Mouse (Mus musculus) activated CD4-positive, CD25-positive, alpha-beta regulatory T cell, adult 4 months (primary cell): ENCODE data around the gene Lgals4. TPM values are rescaled to one million over a fixed set of nuclear protein-coding genes. Genes with fewer than 3 reads are reported as not detected.
A peak's percentile ranks its signal among the peaks of the same experiment; 100 is the strongest.

ENCODE experiments used
- ATAC-seq: one replicate; pipeline ENCODE4 v1.8.0; 2017
- polyA plus RNA-seq, 2 experiments: library from polyadenylated mRNA; unstranded; fragments of 100-300 nt; shearing (Covaris generic); gene quantifications; one replicate each; pipeline ENCODE4 v1.2.1; 2017

Lgals4 gene
- polyA plus RNA-seq, 2 experiments from 2014 or later, result 20.1 to 27.2 TPM

DNA sequence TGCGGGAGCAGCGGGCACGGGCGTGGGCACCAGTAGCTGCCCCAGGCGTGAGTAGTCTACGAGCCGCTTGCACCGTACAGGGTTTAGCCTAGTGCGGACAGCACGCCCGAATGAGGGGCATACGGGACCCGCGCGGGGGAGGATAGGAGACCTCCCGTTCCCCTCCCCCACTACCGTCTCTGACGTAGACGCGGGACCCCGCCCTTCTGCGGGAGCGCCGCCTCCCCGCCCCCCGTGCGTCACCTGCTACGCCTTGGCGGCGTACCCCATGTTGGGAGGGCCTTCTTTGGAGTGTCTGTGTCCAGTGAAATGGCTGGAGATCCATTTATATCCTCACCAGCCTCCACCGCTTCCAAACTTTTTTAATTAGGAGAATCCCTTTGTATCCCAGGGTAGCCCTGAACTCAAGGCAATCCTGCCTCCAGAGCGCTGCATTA lies 24.7 kb upstream of the Lgals4 start:
- ATAC-seq, result peak; percentile 37

DNA sequence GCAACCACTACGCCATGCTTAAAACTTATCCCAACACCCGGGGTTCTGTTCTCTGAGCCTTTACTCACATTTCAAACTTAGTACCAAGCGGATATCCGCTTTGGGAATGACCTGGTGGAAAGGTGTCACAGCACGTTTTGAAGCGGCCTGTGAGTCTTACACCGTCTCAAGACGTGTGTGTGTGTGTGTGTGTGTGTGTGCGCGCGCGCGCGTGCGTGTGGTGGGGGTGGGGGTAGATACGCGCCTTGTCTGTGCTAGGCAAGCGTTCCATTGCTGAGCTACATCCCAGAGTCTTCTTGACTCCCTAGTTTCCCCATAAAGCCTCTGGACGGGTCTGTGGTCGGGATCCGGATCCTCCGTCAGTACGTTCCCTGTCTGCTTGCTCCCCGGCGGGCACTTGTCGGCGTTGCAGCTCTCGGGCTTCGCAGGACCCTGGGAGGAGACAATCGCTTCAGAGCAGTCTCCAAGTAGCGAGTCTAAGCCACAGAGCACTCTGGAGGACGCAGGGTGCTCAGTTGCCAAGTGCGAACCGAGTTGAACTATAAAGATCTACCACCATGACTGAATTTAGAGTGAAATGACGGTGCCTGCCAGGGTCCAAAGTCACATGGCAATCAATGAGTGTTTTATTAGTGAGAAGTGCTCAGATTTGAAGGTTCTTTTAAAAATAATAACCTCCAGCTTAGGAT lies 24.1 kb upstream of the Lgals4 start:
- peak; percentile 21 for ATAC-seq

DNA sequence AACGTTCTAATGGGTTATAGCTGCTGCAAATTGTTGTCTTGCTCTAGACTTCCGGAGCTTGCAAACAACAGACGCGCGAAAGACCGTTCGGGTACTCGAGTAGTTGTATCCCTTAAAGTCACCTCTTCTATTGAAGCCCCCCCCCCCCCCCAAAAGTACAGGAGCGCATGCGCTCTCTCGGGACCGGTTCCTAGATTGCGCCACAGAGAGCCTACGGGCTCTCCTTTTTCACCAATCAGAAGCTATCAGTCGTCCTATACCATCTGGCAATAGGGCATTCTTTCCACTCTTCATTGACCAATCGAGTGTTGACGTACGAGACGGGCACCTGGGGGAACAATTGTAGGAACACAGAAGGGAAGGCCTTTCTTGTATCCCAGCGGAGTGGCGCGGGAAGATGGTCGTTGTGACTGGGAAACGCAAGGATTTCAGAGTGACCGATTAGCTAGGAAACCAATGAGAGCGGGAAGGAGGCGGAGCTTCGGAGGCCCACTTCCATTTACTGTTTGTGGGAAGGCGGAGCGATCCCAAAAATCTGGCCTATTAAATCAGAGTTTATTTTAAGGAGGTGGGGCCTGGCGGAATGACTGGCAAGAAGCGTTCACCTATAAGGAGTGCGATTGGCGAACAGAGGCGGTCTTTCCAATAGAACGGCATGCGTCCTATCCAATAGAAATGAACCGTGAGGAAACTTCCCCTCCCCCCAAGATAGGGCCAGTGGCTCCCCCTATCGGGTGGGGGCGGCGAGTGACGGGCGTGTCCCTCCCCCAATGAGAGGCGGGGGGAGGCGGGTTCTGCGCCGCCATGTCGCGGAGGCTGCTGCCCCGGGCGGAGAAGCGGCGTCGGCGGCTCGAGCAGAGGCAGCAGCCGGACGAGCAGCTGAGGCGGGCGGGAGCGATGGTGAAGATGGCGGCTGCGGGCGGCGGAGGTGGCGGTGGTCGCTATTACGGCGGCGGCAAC lies 23.3 kb upstream of the Lgals4 start:
- peak; percentile 73 for ATAC-seq

DNA sequence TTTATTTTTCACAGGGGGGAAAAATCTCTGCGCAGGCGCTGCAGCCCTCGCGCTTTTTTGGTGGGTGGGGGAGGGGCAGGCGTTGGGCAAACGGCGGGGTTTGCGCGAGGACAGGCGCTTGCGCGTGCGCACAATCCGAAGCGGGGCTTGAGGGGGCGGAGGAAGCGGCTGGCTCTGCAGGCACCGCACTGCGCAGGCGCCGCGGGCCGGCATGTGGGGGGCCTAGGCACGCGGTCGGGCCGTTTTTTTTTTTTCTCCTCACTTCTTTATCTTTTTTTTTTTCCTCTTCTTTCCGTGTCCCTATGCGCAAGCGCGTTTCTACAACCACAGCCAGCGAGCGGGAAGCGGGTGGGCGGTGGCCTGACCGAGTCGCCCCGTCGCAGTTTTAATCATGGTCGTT lies 22.4 kb upstream of the Lgals4 start:
- ATAC-seq, result no peak

DNA sequence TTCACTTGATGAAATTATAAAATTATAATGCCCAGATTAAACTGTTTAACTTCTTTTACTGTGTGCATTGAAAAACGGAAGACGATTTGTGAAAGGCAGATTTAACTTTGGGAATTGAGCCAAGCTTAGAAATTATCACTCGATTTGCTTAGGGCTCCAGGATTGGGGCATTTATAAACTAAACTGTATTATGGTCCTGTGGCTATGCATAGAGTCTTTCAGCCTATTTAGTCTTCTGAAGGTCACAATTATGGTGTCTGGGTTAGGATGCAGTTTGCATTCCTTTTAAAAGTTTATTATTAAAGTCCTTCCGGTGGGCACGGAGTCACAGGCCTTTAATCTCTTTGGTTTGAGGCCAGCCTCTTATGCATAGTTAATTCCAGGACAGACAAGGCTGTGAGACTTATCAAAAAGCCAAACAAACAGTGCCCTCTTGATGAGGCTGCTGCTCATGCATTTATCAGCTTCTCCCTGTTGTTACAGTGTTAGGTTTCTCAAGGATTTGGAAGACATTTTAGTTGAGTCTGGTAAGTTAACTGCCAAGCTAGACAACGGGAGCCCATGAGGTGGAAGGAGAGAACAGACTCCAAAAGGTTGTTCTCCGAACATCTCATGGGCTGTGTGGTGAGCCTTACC lies 21.9 kb upstream of the Lgals4 start:
- no peak for ATAC-seq

DNA sequence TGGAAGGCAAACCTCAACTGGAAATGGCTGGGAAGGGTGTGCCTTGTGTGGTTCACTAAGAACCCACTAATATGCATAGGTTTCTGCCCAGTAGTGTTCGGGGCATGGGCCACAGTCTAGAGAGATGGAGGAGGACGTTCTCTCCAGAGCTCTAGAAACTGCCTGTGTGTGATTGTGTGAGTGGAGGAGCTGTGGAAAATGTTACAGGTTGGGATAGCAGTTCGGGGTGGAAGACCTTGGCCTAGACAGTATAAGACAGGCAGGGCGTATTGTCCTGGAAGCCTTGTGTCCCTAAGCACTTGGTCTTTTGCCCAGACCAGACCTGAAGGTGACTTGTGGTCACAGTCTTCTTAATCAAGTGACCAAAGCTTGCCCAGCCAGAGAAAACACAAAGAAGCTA lies 21.2 kb upstream of the Lgals4 start:
- no peak for ATAC-seq

DNA sequence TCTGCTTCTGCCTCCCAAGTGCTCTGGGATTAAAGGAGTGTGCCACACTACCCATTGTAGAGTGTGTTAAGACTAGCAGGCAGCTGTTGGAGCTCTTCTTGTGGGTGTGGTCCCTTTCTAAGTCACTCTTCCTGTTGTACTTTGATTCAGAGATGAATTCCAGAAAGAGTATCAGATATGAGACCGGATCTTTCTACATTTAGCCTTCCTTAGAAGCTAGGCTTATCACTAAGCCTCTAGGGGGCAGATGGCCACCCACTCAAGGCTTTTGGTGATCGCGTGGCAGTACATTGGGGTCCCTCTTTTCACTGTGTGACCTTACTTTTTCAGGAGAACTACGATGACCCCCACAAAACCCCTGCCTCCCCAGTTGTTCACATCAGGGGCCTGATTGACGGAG lies 20.7 kb upstream of the Lgals4 start:
- no peak for ATAC-seq

DNA sequence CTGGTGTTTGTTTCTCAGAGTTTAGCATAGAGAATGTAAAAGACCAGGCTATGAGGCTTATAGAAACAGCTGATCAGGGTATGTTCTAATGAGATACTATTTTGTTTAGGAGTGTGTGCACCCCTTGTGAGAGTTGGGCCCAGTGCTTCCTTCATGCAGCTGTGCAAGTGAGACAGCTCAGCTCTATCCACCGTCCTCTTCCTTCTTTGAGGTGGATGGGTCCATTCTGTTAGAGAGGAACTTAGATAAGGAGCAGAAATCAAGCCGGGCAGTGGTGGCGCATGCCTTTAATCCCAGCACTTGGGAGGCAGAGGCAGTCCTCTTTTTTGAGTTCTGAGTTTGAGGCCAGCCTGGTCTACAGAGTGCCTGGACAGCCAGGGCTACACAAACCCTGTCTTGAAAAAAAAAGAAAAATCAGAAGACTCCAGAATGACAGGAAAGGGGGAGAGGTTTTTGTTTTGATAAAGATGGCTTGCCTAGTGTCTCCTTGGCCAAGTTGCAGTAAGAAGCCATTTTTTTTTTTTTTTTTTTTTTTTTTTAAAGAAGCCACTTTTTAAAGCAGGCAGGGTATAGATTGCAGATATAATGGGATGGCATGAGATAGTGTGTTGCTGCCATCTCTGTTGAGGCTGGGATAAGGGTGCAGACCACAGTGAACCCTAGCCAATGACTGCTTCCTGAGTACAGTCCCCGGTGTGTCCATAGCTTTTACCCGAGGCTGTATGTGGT lies 19.2 kb upstream of the Lgals4 start:
- ATAC-seq, result no peak

DNA sequence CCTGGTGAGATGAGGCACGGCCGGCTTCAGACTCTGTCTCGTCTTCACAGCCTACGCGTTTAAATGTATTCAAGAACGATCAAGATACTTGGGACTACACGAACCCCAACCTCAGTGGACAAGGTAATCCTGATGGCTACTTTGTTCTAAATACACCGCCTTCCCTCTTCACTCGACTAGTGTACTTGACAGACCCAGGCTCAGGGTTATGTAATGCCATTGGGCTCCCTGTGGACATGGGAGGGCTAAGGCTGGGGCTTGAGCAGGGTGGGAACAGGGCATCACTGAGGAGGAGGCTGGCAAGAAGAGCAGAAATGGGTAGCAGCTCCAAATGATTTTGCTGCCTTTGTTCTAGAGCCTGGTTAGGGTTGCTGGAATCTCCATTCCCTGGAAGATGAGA lies 18.4 kb upstream of the Lgals4 start:
- ATAC-seq, result no peak

DNA sequence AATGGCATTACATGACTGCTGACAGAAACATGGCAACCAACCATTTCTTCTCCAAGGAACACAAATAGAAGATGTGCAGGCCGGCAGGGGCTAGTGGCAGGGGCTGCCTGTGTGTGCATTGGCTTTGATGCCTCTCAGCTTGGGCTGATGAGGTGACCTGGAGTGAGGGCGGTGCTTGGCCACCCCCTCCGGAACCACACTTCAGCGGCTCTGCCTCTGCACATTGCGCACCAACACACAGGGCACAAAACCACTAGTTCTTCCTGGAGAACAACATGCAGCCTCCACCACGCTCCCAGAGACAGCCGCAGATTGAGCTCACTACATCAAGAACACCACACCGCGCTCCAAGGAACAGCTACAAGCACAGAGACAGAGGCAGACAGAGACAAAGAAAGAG lies 17.5 kb upstream of the Lgals4 start:
- ATAC-seq, result no peak

DNA sequence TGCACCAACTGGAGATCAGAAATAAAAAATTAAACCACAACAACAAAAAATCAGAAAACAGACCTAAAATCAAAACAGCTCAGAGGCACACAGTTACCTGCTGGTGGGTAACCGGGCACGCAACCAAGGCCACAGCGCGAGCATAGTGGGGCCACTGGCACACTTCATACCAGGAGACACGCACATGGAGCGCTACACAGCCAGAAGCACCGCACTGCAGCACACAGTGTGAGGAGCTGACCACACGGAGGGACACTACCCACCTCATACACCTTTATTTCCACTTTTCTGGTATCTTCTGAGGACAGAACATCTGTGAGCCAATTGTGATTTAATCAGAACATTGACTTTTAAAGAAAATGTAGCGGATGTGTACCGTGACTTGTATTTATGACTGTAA lies 16.7 kb upstream of the Lgals4 start:
- no peak for ATAC-seq

DNA sequence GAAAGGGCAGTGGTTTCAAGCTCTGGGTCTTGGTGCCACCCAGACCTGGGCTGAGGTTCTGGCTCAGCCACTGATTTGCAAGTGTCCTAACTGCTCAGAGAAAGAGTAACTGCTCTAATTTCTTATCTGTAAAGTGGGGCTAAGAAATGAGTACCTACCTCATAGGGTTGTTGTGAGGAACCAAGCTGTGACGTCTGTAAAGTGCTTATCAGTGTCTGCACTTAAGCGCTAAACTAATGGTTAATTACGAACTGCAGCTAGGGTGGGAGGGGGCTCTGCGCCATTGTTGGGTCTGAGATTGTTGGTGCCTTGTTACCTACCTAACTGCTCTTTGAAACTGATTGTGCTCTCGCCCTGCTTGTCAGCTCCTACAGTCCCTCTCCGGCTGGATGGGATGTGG lies 16.1 kb upstream of the Lgals4 start:
- no peak for ATAC-seq

DNA sequence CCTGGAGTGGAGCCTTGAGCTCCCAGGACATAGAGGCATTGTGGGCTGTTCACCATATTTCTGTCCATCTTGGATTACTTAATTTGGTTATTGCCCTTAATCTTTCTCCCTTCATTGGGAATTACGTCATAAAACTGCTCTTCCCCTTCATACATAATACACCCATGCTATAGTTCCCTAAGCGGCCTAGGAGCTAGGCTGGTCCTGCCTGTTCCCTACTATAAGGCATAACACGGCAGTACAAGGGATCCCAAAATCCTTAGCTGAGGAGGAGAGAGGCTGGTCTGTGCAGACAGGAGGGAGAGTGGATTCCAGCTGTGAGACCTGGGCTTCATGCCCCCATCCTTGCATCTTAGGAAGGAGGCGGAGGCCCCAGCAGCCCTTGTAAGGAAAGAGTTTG lies 15.7 kb upstream of the Lgals4 start:
- ATAC-seq, result no peak

DNA sequence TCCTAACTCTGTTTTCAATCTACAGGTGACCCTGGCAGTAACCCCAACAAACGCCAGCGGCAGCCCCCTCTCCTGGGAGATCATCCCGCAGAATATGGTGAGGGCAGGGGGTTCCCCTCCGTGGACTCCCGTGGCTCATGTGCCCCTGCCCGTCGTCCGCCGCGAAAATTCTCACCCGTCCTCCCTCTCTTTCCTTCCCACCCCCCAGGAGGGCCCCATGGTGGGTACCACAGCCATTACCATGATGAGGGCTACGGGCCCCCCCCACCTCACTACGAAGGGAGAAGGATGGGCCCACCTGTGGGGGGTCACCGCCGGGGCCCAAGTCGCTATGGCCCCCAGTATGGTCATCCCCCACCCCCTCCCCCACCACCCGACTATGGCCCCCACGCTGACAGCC lies 15.2 kb upstream of the Lgals4 start:
- no peak for ATAC-seq

DNA sequence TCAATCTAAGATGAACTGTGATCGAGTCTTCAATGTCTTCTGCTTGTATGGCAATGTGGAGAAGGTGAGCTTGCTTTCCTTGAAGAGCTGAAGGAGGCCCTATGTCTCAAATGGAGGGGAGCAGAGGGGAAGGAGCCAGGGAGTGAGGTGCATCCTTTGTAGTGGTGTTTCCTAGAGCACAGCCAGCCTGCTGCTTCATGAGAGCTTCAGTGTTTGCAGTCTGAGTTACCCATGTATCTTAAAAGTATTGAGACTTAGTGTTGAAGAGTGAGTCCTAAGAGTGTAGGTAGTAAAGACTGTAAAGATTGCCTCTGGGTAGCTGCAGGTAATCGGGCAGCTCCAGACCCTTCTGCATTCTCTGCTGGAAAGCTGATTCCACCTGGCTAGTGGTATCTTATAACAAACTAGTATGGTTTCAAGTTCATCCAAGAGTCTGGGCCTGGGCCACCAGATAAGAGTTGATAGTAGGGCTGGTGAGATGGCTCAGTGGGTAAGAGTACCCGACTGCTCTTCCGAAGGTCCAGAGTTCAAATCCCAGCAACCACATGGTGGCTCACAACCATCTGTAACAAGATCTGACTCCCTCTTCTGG lies 14.7 kb upstream of the Lgals4 start:
- ATAC-seq, result no peak

DNA sequence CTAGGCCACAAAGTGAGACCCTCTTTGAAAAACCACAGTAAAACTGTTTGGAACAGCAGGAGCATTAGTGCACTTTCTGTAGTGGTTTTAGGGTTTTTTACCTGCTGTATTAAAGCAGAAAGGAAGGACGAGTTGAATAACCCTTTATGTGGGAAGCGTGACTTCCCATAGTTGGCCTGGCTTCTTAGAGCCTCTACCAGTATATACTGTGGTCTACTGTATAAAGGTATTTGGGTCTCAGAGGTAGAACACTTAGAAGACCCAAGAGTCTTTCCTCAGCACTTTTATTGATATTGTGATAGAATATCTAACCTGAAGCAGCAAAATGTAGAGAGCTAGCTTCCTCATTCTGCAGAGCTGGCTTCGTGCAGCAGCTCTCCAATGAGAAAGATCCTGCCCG lies 14.1 kb upstream of the Lgals4 start:
- ATAC-seq, result no peak

DNA sequence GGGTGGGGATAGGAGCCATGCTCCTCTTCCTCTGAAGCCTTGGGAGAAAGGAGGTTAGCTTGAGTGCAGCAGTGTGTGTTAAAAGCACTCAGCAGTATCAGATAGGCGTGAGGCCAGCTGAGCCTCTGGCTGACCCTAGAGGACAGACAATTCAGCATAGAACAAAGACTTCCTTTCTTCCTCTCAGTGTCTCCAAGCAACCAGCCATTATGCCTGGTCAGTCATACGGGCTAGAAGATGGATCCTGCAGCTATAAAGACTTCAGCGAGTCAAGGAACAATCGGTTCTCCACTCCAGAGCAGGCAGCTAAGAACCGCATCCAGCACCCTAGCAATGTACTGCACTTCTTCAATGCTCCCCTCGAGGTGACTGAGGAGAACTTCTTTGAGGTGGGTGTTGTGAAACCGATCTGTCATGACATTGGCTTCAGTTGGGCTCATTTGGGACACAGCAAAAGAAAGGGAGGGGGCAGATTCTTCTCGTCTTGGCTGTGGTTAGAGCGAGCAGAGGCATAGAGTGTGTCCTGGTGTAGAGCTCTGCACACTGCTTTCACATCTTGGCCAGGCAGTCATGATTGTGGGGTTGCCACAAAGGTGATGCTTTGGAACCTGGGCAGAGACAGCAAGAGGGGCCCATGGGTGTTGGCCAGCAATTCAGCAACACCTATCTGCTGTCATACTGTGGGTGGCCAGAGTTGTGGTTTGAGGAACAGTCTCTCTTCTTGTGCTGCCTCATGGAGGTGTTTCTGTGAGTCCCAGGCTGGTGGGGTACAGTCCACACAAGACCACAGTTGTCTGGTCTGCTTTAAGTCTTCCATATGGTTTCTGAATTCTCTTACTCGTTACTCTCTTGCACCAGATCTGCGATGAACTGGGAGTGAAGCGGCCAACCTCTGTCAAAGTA lies 13.0 kb upstream of the Lgals4 start:
- no peak for ATAC-seq

DNA sequence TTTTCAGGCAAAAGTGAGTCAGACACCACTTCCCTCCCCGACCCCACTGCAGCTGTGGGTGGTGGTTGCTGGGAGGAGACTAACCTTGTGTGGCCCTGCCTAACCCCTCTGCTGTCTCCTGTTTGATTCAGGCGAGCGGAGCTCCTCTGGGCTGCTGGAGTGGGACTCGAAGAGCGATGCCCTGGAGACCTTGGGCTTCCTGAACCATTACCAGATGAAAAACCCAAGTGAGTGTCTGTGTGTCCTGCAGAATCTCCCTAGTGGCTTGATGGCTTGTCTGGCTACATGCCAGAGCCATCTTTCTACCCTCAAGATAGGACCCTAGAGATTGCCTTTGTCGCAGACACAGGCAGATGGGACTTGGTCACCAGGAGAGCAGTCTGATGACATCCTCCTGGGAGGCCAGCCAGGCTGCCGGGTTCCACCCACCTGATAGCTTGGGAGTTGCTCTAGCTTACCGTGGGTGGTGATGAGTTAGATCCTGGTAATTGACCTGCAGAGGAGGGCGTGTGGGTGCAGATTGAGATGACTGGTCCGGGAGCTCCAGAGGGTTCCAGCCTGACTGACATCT lies 12.3 kb upstream of the Lgals4 start:
- peak; percentile 42 for ATAC-seq

DNA sequence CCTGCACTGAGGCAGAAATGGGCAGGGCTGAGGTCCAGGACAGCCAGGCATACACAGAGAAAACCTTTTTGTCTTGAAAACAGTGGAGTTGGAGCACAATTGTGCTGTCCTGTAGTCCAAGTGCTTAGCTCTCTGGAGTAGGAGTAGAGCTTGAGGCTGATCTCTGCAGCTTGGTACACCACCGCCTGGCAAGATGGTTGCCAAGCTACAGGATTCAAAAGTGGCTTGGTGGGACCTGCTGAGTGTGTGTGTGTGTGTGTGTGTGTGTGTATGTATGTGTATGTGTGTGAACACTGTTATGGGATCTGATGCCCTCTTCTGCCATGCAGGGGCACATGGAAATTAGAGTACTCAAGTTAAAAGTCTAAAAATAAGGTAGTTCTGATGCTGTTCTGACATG lies 11.1 kb upstream of the Lgals4 start:
- ATAC-seq, result no peak

DNA sequence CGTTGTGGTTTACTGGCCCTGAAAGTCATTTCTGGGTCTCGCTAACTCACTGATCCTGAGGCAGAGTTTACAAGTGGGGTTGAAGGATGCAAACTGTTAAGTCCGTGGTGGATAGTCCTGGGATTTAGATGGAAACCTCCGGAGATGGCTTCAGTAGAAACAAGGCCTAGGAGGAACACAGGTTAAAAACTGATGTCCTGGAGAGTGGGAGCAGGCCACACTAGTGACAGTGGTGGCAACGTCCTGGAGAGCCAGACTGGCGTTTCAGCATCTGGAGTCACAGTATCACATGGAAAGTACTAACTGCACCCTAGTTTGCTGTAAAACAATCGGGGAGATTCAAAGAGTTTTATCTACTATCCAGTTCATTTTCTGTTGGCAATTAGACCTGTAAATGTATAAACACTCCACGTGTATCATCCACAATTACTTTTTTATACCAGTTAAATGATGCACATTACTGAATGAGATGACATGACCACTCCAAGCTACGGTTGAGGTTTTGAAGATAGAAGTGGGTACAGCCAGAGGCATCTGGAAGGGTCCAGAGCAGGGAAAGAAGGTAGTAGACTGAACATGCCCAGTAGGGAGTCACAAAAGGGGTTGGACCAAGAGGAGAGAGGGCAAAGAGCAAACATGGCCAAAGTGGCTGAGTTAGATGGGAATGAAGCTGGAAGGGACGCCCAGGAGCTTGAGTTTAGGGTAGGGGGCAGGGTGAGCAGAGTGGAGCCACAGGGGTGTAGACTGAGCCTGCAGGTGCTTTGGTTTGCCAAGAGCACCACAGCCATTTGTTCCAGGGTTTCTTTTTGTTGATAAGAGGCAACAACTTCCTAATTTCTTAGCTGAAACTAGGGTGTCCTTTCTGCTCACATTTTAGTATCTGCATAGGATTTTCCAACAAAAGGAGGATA lies 10.4 kb upstream of the Lgals4 start:
- ATAC-seq, result no peak
